Mouse (Mus musculus): ENCODE results near the gene Ccl2. TPM values are rescaled to one million over a fixed set of nuclear protein-coding genes. Genes with fewer than 3 reads are reported as not detected.

Ccl2 gene
- polyA plus RNA-seq, 1 experiment from 2014 or later, result 4.8 TPM

DNA sequence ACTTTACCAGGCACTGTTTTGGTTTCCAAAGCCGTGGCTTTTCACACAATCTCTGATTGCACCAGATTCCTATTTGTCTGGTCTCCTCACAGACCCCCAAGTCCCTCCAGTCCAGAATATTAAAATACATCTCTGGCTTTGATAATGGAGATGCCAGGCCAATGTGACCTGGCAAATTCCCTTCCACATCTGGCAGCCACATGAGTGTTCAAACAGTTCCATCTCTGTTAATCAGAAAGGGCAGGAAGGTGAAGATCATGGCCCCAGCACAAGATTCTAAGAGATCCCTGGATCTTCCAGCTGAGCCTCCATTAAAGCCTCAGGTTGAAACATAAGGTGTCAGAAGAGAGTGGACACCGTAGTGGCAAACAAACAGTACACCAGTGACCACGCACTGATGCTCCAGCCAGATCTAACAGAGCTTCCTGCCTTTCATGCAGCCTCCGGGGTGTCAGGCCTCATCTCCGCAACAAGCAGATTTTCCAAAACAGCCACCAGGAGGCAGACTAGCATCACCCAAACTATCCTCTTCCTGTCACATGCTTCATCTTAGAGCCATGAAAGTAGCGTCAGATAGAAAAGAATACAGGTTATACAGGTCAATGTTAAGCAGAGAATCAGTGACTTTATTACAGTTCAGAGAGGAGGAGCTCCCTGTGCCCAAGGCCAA is 12.5 kb downstream of the Ccl2 start:
- H3K9ac ChIP-seq (ENCODE audit: low read length), result no peak overlapping the region
- WGBS, result 38% methylated on average over 6 of the region's 6 CpGs

DNA sequence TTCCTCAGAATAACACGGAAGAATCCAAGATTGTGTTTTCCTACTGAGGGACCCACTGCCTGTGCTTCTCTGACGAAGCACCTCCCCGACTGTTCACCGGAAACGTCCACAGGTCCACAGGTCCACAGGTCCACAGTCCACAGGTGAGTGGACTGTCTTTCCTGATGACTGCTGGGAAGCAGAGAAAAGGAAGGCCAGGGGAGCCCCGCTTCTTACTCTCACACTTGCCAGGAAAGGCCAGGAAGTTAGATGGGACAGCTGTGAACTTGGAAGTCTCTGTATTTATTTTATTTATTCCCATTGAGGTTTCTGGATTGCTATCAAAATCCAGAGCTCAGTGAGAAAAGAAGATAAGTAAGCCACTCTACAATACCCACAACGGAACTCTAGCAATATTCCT is 18.5 kb downstream of the Ccl2 start:
- H3K4me3 ChIP-seq (replicated peaks; ENCODE audit: low read length), result no peak overlapping the region
- H3K27me3 ChIP-seq (ENCODE audit: control insufficient read depth, insufficient read depth, low read length), result no peaks in the 10 kb centered on the region
- WGBS, result 74% methylated on average over 7 of the region's 7 CpGs
- H3K36me3 ChIP-seq (ENCODE audit: control insufficient read depth, insufficient read depth, low read length), result no peaks in the 10 kb centered on the region
- no peak overlapping the region for H3K4me2 ChIP-seq (ENCODE audit: low read depth, low read length)
- H3K4me1 ChIP-seq (ENCODE audit: control insufficient read depth, insufficient read depth, low read length), result no peaks in the 10 kb centered on the region
- H3K9ac ChIP-seq (ENCODE audit: low read length), result no peak overlapping the region
- H3K27ac ChIP-seq (ENCODE audit: low read length), result no peak overlapping the region
- H3K9me3 ChIP-seq (replicated peaks; ENCODE audit: control insufficient read depth, low read length), result no peaks in the 10 kb centered on the region
- ATAC-seq (ENCODE audit: insufficient read depth, low FRiP score), result no peak

More for the DNA sequence above, 12.5 kb downstream of the Ccl2 start:
- no peak overlapping the region for H3K4me2 ChIP-seq (ENCODE audit: low read depth, low read length)
- H3K36me3 ChIP-seq (ENCODE audit: control insufficient read depth, insufficient read depth, low read length), result no peaks in the 10 kb centered on the region
- ATAC-seq (ENCODE audit: insufficient read depth, low FRiP score), result no peak
- no peak overlapping the region for H3K27ac ChIP-seq (ENCODE audit: low read length)
- H3K4me1 ChIP-seq (ENCODE audit: control insufficient read depth, insufficient read depth, low read length), result no peaks in the 10 kb centered on the region
- H3K9me3 ChIP-seq (replicated peaks; ENCODE audit: control insufficient read depth, low read length), result no peaks in the 10 kb centered on the region
- H3K27me3 ChIP-seq (ENCODE audit: control insufficient read depth, insufficient read depth, low read length), result no peaks in the 10 kb centered on the region
- no peak overlapping the region for H3K4me3 ChIP-seq (replicated peaks; ENCODE audit: low read length)

DNA sequence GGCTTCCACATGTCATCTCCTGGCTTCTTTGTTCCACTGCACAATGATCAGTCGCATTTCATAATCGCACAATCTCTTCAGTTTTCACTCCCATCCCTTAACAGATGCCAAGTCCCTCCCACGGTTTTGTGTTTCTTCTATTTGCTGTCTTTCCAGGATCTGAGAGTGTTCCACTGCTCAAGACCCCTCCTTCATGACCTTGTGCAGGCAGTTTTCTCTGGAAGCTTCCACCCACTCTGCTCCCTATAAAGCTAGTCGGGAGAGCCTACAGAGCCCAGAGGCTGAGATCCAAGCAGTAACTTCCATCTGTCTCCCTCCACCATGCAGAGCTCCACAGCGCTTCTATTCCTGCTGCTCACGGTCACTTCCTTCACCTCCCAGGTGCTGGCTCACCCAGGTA is 22.3 kb downstream of the Ccl2 start, which contains the start of gene Ccl11:
TSS of gene Ccl11 (plus strand) at position 178 of the 400 bp plus-strand sequence.
- ATAC-seq (ENCODE audit: insufficient read depth, low FRiP score), result peak; percentile 47; the same call in 1 of the 2 replicates
- Histone ChIP-seq H3K27ac (ENCODE audit: low read length) (no peak within 1 kb of the TSS), H3K9ac (ENCODE audit: low read length) (peak within 1 kb of the TSS; percentile 54), H3K4me1 (ENCODE audit: control insufficient read depth, insufficient read depth, low read length) (no peaks in the 10 kb centered on the region), H3K36me3 (ENCODE audit: control insufficient read depth, insufficient read depth, low read length) (no peaks in the 10 kb centered on the region), H3K9me3 (replicated peaks; ENCODE audit: control insufficient read depth, low read length) (no peaks in the 10 kb centered on the region), H3K4me3 (replicated peaks; ENCODE audit: low read length) (peak within 1 kb of the TSS; percentile 29), H3K4me2 (ENCODE audit: low read depth, low read length) (peak within 1 kb of the TSS; percentile 34), H3K27me3 (ENCODE audit: control insufficient read depth, insufficient read depth, low read length) (no peaks in the 10 kb centered on the region)
- 56% methylated on average over 6 of the region's 6 CpGs for WGBS

DNA sequence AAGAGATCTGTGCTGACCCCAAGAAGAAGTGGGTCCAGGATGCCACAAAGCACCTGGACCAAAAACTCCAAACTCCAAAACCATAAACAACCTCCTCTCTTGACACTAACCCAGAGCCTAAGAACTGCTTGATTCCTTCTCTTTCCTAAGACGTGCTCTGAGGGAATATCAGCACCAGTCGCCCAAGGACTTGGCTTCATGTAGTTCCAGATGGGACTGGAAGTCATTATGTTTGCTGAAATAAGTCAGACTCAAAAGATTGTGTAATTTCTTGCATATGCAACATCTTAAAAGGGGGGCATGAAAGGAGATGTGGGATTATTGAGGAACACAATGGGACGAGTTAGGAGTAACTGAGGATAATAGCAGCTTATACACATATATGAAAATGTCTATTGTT is 26.9 kb downstream of the Ccl2 start:
- no peaks in the 10 kb centered on the region for H3K36me3 ChIP-seq (ENCODE audit: control insufficient read depth, insufficient read depth, low read length)
- H3K4me2 ChIP-seq (ENCODE audit: low read depth, low read length), result no peak overlapping the region
- H3K4me1 ChIP-seq (ENCODE audit: control insufficient read depth, insufficient read depth, low read length), result no peaks in the 10 kb centered on the region
- no peak overlapping the region for H3K9ac ChIP-seq (ENCODE audit: low read length)
- H3K4me3 ChIP-seq (replicated peaks; ENCODE audit: low read length), result no peak overlapping the region
- 71% methylated on average over 3 of the region's 3 CpGs for WGBS
- H3K27ac ChIP-seq (ENCODE audit: low read length), result no peak overlapping the region
- H3K27me3 ChIP-seq (ENCODE audit: control insufficient read depth, insufficient read depth, low read length), result no peaks in the 10 kb centered on the region
- H3K9me3 ChIP-seq (replicated peaks; ENCODE audit: control insufficient read depth, low read length), result no peaks in the 10 kb centered on the region
- no peak for ATAC-seq (ENCODE audit: insufficient read depth, low FRiP score)

DNA sequence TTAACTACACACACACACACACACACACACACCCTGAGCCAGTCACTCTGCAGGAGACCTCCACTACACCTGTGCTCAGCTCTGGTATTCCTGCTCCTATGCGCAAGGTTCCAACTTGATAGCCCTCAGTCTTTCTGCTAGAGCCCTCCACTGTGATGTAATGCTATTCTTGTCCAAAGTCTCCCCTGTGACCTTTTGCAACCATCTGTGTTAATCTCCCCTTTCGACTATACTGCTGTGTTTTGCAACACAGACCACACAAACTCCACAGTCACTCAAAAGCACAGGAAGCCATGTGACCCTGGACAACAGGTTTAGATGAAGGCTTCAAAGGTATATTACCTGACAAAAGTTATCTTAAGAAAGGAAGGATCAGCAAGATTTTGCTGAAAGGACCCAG is 28.1 kb downstream of the Ccl2 start:
- H3K27ac ChIP-seq (ENCODE audit: low read length), result no peak overlapping the region
- ATAC-seq (ENCODE audit: insufficient read depth, low FRiP score), result no peak
- no peak overlapping the region for H3K9ac ChIP-seq (ENCODE audit: low read length)
- no peak overlapping the region for H3K4me3 ChIP-seq (replicated peaks; ENCODE audit: low read length)
- no peaks in the 10 kb centered on the region for H3K36me3 ChIP-seq (ENCODE audit: control insufficient read depth, insufficient read depth, low read length)
- H3K9me3 ChIP-seq (replicated peaks; ENCODE audit: control insufficient read depth, low read length), result no peaks in the 10 kb centered on the region
- H3K27me3 ChIP-seq (ENCODE audit: control insufficient read depth, insufficient read depth, low read length), result no peaks in the 10 kb centered on the region
- H3K4me2 ChIP-seq (ENCODE audit: low read depth, low read length), result no peak overlapping the region
- no peaks in the 10 kb centered on the region for H3K4me1 ChIP-seq (ENCODE audit: control insufficient read depth, insufficient read depth, low read length)
- WGBS, result 65% methylated on average over 2 of the region's 2 CpGs

DNA sequence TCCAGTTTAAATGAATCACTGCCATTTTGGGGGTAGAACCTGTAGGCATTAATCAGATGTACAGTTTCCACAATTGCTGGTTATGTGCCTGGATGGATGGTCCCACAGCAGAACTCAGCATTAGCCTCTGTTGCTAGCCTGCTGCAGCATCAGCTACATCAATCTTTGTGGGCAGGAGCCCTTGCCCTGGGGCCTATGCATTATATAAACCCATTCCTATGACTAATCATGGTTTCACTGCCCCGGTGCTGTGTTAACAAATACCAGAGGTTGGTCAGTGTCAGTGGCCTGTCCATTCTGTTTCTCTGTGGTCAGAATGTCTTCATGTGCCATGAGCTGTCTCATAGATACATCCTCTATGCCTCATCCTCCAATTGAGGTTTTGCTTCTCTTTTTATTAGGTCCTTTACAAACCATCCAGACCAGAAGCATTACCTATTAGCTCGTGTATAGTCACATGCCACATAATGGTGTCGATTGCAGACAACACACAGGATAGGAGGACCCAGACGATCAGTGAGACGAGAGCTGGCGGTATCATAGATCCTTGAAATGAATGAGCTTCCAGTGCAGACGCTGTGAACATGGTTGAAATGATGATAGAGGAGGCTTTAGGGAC is 31.7 kb downstream of the Ccl2 start:
- 76% methylated on average over 7 of the region's 7 CpGs for WGBS
- no peak for ATAC-seq (ENCODE audit: insufficient read depth, low FRiP score)
- Histone ChIP-seq H3K4me2 (ENCODE audit: low read depth, low read length) (no peak overlapping the region), H3K27ac (ENCODE audit: low read length) (no peak overlapping the region), H3K9me3 (replicated peaks; ENCODE audit: control insufficient read depth, low read length) (no peaks in the 10 kb centered on the region), H3K4me3 (replicated peaks; ENCODE audit: low read length) (no peak overlapping the region), H3K36me3 (ENCODE audit: control insufficient read depth, insufficient read depth, low read length) (no peaks in the 10 kb centered on the region), H3K4me1 (ENCODE audit: control insufficient read depth, insufficient read depth, low read length) (0 out of 2 replicates have a peak, but pooled peaks cover 5% of the 10 kb centered on the region), H3K27me3 (ENCODE audit: control insufficient read depth, insufficient read depth, low read length) (no peaks in the 10 kb centered on the region), H3K9ac (ENCODE audit: low read length) (no peak overlapping the region)

DNA sequence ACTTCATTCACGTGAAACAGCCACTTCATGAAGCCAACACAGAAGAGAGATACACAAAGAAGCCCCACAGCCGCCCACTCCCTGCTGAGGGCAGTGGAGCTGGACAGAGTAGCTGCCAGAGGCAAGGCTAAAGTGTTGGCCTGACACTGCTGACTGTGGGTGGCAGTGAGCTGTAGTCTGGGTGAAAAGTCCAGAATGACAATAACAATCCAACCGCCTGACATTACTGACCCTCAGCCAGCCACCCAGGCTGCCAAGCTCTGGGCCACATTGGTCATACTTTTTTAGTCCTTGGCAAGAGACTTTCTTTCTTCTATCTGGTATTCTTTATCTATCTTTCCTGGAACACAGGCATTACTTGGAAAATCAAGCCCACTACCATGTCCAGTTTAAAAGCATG is 35.7 kb downstream of the Ccl2 start:
- no peak overlapping the region for H3K4me3 ChIP-seq (replicated peaks; ENCODE audit: low read length)
- H3K4me2 ChIP-seq (ENCODE audit: low read depth, low read length), result no peak overlapping the region
- peak overlapping the region; percentile 29; the same call in 1 of the 2 replicates for H3K27ac ChIP-seq (ENCODE audit: low read length)
- no peaks in the 10 kb centered on the region for H3K36me3 ChIP-seq (ENCODE audit: control insufficient read depth, insufficient read depth, low read length)
- no peak for ATAC-seq (ENCODE audit: insufficient read depth, low FRiP score)
- no peak overlapping the region for H3K9ac ChIP-seq (ENCODE audit: low read length)
- H3K27me3 ChIP-seq (ENCODE audit: control insufficient read depth, insufficient read depth, low read length), result no peaks in the 10 kb centered on the region
- 77% methylated on average over 3 of the region's 3 CpGs for WGBS
- no peaks in the 10 kb centered on the region for H3K9me3 ChIP-seq (replicated peaks; ENCODE audit: control insufficient read depth, low read length)
- 0 out of 2 replicates have a peak, but pooled peaks cover 5% of the 10 kb centered on the region for H3K4me1 ChIP-seq (ENCODE audit: control insufficient read depth, insufficient read depth, low read length)

DNA sequence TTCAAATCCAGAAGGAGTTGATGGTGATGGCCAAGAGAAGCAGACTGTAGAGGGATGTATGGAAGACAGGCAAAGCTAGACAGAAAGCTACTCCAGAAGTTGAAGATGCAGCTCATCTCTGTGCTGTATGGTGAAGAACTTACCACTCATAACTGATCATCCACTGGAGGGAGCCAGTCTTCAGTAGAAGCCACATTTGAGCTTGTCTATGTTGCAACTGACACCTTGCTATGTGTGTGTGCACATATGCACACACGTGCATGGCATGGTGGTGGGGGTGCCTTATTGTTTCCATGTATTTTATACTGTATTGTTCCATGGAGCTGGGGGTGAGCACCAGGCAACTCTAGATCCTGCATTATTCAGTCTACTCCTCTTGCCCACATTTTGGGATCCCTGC is 37.0 kb downstream of the Ccl2 start:
- H3K4me1 ChIP-seq (ENCODE audit: control insufficient read depth, insufficient read depth, low read length), result 0 out of 2 replicates have a peak, but pooled peaks cover 5% of the 10 kb centered on the region
- no peaks in the 10 kb centered on the region for H3K27me3 ChIP-seq (ENCODE audit: control insufficient read depth, insufficient read depth, low read length)
- no peak for ATAC-seq (ENCODE audit: insufficient read depth, low FRiP score)
- no peaks in the 10 kb centered on the region for H3K9me3 ChIP-seq (replicated peaks; ENCODE audit: control insufficient read depth, low read length)
- H3K36me3 ChIP-seq (ENCODE audit: control insufficient read depth, insufficient read depth, low read length), result no peaks in the 10 kb centered on the region
- no peak overlapping the region for H3K4me2 ChIP-seq (ENCODE audit: low read depth, low read length)
- H3K9ac ChIP-seq (ENCODE audit: low read length), result no peak overlapping the region
- H3K4me3 ChIP-seq (replicated peaks; ENCODE audit: low read length), result no peak overlapping the region
- WGBS, result 79% methylated on average over 1 of the region's 1 CpGs
- H3K27ac ChIP-seq (ENCODE audit: low read length), result no peak overlapping the region

DNA sequence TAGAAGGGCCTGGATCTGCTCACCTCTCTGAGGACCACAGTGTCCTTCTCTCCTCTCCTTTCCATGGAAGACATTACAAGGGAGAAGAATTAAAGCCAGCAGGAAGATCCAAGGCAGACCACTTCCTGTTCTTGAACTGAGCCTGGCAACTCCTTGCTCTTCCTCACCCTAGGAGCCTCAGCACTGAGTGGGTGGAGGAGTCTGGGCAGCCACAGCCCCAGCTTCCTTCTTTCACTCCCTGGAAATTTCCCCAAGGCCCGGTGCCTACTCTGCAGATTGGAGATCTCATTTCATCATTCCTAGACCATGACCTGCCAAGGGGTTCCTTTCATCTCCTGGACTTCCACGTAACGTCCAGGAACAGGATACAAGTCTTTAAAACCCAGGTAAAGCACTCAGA is 37.6 kb downstream of the Ccl2 start:
- H3K9me3 ChIP-seq (replicated peaks; ENCODE audit: control insufficient read depth, low read length), result no peaks in the 10 kb centered on the region
- no peak overlapping the region for H3K27ac ChIP-seq (ENCODE audit: low read length)
- no peaks in the 10 kb centered on the region for H3K27me3 ChIP-seq (ENCODE audit: control insufficient read depth, insufficient read depth, low read length)
- H3K9ac ChIP-seq (ENCODE audit: low read length), result no peak overlapping the region
- H3K4me2 ChIP-seq (ENCODE audit: low read depth, low read length), result no peak overlapping the region
- no peak overlapping the region for H3K4me3 ChIP-seq (replicated peaks; ENCODE audit: low read length)
- H3K36me3 ChIP-seq (ENCODE audit: control insufficient read depth, insufficient read depth, low read length), result no peaks in the 10 kb centered on the region
- H3K4me1 ChIP-seq (ENCODE audit: control insufficient read depth, insufficient read depth, low read length), result 0 out of 2 replicates have a peak, but pooled peaks cover 5% of the 10 kb centered on the region
- no peak for ATAC-seq (ENCODE audit: insufficient read depth, low FRiP score)
- WGBS, result 67% methylated on average over 3 of the region's 3 CpGs
